Mouse (Mus musculus): ENCODE measurements around the gene Gstt4. TPM values are rescaled to one million over a fixed set of nuclear protein-coding genes. Genes with fewer than 3 reads are reported as not detected.
A peak's percentile ranks its signal among the peaks of the same experiment; 100 is the strongest.

The Gstt4 gene
- total RNA-seq, 4 experiments from 2014 or later = not detected

- DNase-seq = no peak
These were observed 13.6 kb upstream of the Gstt4 start for GRCm38 (mm10) chr10:75835761-75836531.

- DNase-seq = peak; percentile 80
These were observed 13.0 kb upstream of the Gstt4 start for GRCm38 (mm10) chr10:75835307-75835706.

GRCm38 (mm10) chr10:75834721-75835120 is 12.4 kb upstream of the Gstt4 start:
- no peak for DNase-seq

- DNase-seq = peak; percentile 68
These were observed 11.9 kb upstream of the Gstt4 start for GRCm38 (mm10) chr10:75834250-75834649.

- no peak for DNase-seq
These were observed 11.2 kb upstream of the Gstt4 start for GRCm38 (mm10) chr10:75833456-75834080.

GRCm38 (mm10) chr10:75832272-75832895 is 10.0 kb upstream of the Gstt4 start:
- DNase-seq = peak; percentile 74

- no peak for DNase-seq
These were observed 7.9 kb upstream of the Gstt4 start for GRCm38 (mm10) chr10:75830275-75830670.

GRCm38 (mm10) chr10:75829529-75830274 is 7.4 kb upstream of the Gstt4 start:
- no peak for DNase-seq

GRCm38 (mm10) chr10:75828500-75828931 is 6.2 kb upstream of the Gstt4 start:
- DNase-seq = no peak

GRCm38 (mm10) chr10:75827668-75828360 is 5.5 kb upstream of the Gstt4 start:
- peak; percentile 67 for DNase-seq

GRCm38 (mm10) chr10:75824530-75824929 is 2.2 kb upstream of the Gstt4 start:
- no peak for DNase-seq

GRCm38 (mm10) chr10:75823782-75824181 is 1.4 kb upstream of the Gstt4 start:
- DNase-seq = no peak

- DNase-seq = no peak
These were observed 2.5 kb downstream of the Gstt4 start for GRCm38 (mm10) chr10:75819882-75820281.

- DNase-seq = no peak
These were observed 3.7 kb downstream of the Gstt4 start for GRCm38 (mm10) chr10:75818641-75819040.

- no peak for DNase-seq
These were observed 18.1 kb downstream of the Gstt4 start for GRCm38 (mm10) chr10:75804217-75804616.

- DNase-seq = peak; percentile 52
These were observed 24.1 kb downstream of the Gstt4 start, which contains the start of gene Gstt1 for GRCm38 (mm10) chr10:75798176-75798696. Gene Gstt1 (minus strand): TSS chr10:75798584.

- peak; percentile 37 for DNase-seq
These were observed 24.6 kb downstream of the Gstt4 start for GRCm38 (mm10) chr10:75797619-75798175.

GRCm38 (mm10) chr10:75796731-75797516 is 25.4 kb downstream of the Gstt4 start:
- DNase-seq = no peak

- DNase-seq = no peak
These were observed 27.5 kb downstream of the Gstt4 start for GRCm38 (mm10) chr10:75794880-75795279.

- no peak for DNase-seq
These were observed 31.6 kb downstream of the Gstt4 start for GRCm38 (mm10) chr10:75790773-75791172.

- DNase-seq = no peak
These were observed 32.5 kb downstream of the Gstt4 start for GRCm38 (mm10) chr10:75789841-75790240.

Measured in adrenal gland, adult 8-10 months (tissue).